Mouse (Mus musculus): ENCODE data around the gene Ipo5. TPM values are rescaled to one million over a fixed set of nuclear protein-coding genes. Genes with fewer than 3 reads are reported as not detected.
A peak's percentile ranks its signal among the peaks of the same experiment; 100 is the strongest.

Ipo5 gene
- polyA plus RNA-seq, 1 experiment = 89.4 TPM

- no peaks in the 10 kb centered on the region for H3K36me3 ChIP-seq (ENCODE audit: control insufficient read depth, insufficient read depth)
- TF ChIP-seq CEBPB (IDR thresholded peaks at IDR 0.05; ENCODE audit: low read depth) (no peak), CTCF (IDR thresholded peaks at IDR 0.05; ENCODE audit: control insufficient read depth, insufficient read depth, insufficient read length) (no peak), MYOD1 (IDR thresholded peaks at IDR 0.05; ENCODE audit: control insufficient read depth, insufficient read length, low read depth) (no peak), MAX (IDR thresholded peaks at IDR 0.05) (no peak), MYOG (IDR thresholded peaks at IDR 0.05; ENCODE audit: control insufficient read depth, extremely low read depth, insufficient read length) (no peak), FOSL1 (IDR thresholded peaks at IDR 0.05; ENCODE audit: insufficient read depth, low read length, poor library complexity, severe bottlenecking) (no peak), USF1 (IDR thresholded peaks at IDR 0.05; ENCODE audit: low read depth) (no peak)
Observed at GRCm38 (mm10) chr14:120898876-120899275, 12.1 kb upstream of the Ipo5 start.

GRCm38 (mm10) chr14:120909396-120909795 lies 1.6 kb upstream of the Ipo5 start:
- no peak for TF ChIP-seq MAX (IDR thresholded peaks at IDR 0.05)
- no peak for TF ChIP-seq USF1 (IDR thresholded peaks at IDR 0.05; ENCODE audit: low read depth)
- TF ChIP-seq MYOD1 (IDR thresholded peaks at IDR 0.05; ENCODE audit: control insufficient read depth, insufficient read length, low read depth) = no peak
- TF ChIP-seq FOSL1 (IDR thresholded peaks at IDR 0.05; ENCODE audit: insufficient read depth, low read length, poor library complexity, severe bottlenecking) = no peak
- TF ChIP-seq MYOG (IDR thresholded peaks at IDR 0.05; ENCODE audit: control insufficient read depth, extremely low read depth, insufficient read length) = no peak
- TF ChIP-seq CTCF (IDR thresholded peaks at IDR 0.05; ENCODE audit: control insufficient read depth, insufficient read depth, insufficient read length) = no peak
- no peak for TF ChIP-seq CEBPB (IDR thresholded peaks at IDR 0.05; ENCODE audit: low read depth)
- no peak overlapping the region for H3ac ChIP-seq (ENCODE audit: control insufficient read depth, insufficient read length, low read depth)
- H3K79me3 ChIP-seq (ENCODE audit: low read depth) = peaks cover 30% of the 10 kb centered on the region
- no peaks in the 10 kb centered on the region for H3K27me3 ChIP-seq (ENCODE audit: control insufficient read depth, insufficient read depth, insufficient read length)
- no peaks in the 10 kb centered on the region for H3K36me3 ChIP-seq (ENCODE audit: control insufficient read depth, insufficient read depth)
- H3K4me3 ChIP-seq (ENCODE audit: insufficient read depth, poor library complexity, severe bottlenecking) = no peak overlapping the region
- peaks cover 34% of the 10 kb centered on the region for H3K79me2 ChIP-seq (ENCODE audit: control insufficient read depth, insufficient read depth)

More at GRCm38 (mm10) chr14:120898876-120899275, 12.1 kb upstream of the Ipo5 start:
- H3K27me3 ChIP-seq (ENCODE audit: control insufficient read depth, insufficient read depth, insufficient read length) = no peaks in the 10 kb centered on the region
- H3K79me2 ChIP-seq (ENCODE audit: control insufficient read depth, insufficient read depth) = no peaks in the 10 kb centered on the region
- H3ac ChIP-seq (ENCODE audit: control insufficient read depth, insufficient read length, low read depth) = no peak overlapping the region
- no peak overlapping the region for H3K4me3 ChIP-seq (ENCODE audit: insufficient read depth, poor library complexity, severe bottlenecking)
- H3K79me3 ChIP-seq (ENCODE audit: low read depth) = no peaks in the 10 kb centered on the region

GRCm38 (mm10) chr14:120910320-120910719 lies 704 bp upstream of the Ipo5 start:
- Histone ChIP-seq H3ac (ENCODE audit: control insufficient read depth, insufficient read length, low read depth) (peak overlapping the region; percentile 47), H3K36me3 (ENCODE audit: control insufficient read depth, insufficient read depth) (peaks cover 8% of the 10 kb centered on the region), H3K79me3 (ENCODE audit: low read depth) (peaks cover 39% of the 10 kb centered on the region), H3K4me3 (ENCODE audit: insufficient read depth, poor library complexity, severe bottlenecking) (peak overlapping the region; percentile 26), H3K79me2 (ENCODE audit: control insufficient read depth, insufficient read depth) (peaks cover 43% of the 10 kb centered on the region), H3K27me3 (ENCODE audit: control insufficient read depth, insufficient read depth, insufficient read length) (no peaks in the 10 kb centered on the region)
- no peak for TF ChIP-seq CEBPB (IDR thresholded peaks at IDR 0.05; ENCODE audit: low read depth)
- peak; percentile 14 for TF ChIP-seq FOSL1 (IDR thresholded peaks at IDR 0.05; ENCODE audit: insufficient read depth, low read length, poor library complexity, severe bottlenecking)
- TF ChIP-seq MYOG (IDR thresholded peaks at IDR 0.05; ENCODE audit: control insufficient read depth, extremely low read depth, insufficient read length) = no peak

GRCm38 (mm10) chr14:120911388-120911901 lies 421 bp downstream of the Ipo5 start:
- Histone ChIP-seq H3K36me3 (ENCODE audit: control insufficient read depth, insufficient read depth) (peaks cover 18% of the 10 kb centered on the region), H3K79me2 (ENCODE audit: control insufficient read depth, insufficient read depth) (peaks cover 54% of the 10 kb centered on the region), H3K4me3 (ENCODE audit: insufficient read depth, poor library complexity, severe bottlenecking) (peak overlapping the region; percentile 74), H3K27me3 (ENCODE audit: control insufficient read depth, insufficient read depth, insufficient read length) (no peaks in the 10 kb centered on the region), H3K79me3 (ENCODE audit: low read depth) (peaks cover 50% of the 10 kb centered on the region), H3ac (ENCODE audit: control insufficient read depth, insufficient read length, low read depth) (peak overlapping the region; percentile 97)
- no peak for TF ChIP-seq CTCF (IDR thresholded peaks at IDR 0.05; ENCODE audit: control insufficient read depth, insufficient read depth, insufficient read length)
- no peak for TF ChIP-seq FOSL1 (IDR thresholded peaks at IDR 0.05; ENCODE audit: insufficient read depth, low read length, poor library complexity, severe bottlenecking)
- no peak for TF ChIP-seq MYOD1 (IDR thresholded peaks at IDR 0.05; ENCODE audit: control insufficient read depth, insufficient read length, low read depth)
- no peak for TF ChIP-seq CEBPB (IDR thresholded peaks at IDR 0.05; ENCODE audit: low read depth)
- no peak for TF ChIP-seq USF1 (IDR thresholded peaks at IDR 0.05; ENCODE audit: low read depth)
- peak; percentile 21 for TF ChIP-seq MAX (IDR thresholded peaks at IDR 0.05)
- TF ChIP-seq MYOG (IDR thresholded peaks at IDR 0.05; ENCODE audit: control insufficient read depth, extremely low read depth, insufficient read length) = no peak

GRCm38 (mm10) chr14:120912090-120912710 lies 1.2 kb downstream of the Ipo5 start:
- Histone ChIP-seq H3K27me3 (ENCODE audit: control insufficient read depth, insufficient read depth, insufficient read length) (no peaks in the 10 kb centered on the region), H3K79me3 (ENCODE audit: low read depth) (peaks cover 58% of the 10 kb centered on the region), H3K36me3 (ENCODE audit: control insufficient read depth, insufficient read depth) (peaks cover 25% of the 10 kb centered on the region), H3ac (ENCODE audit: control insufficient read depth, insufficient read length, low read depth) (no peak overlapping the region), H3K4me3 (ENCODE audit: insufficient read depth, poor library complexity, severe bottlenecking) (peak overlapping the region; percentile 74), H3K79me2 (ENCODE audit: control insufficient read depth, insufficient read depth) (peaks cover 62% of the 10 kb centered on the region)
- no peak for TF ChIP-seq MYOG (IDR thresholded peaks at IDR 0.05; ENCODE audit: control insufficient read depth, extremely low read depth, insufficient read length)
- no peak for TF ChIP-seq FOSL1 (IDR thresholded peaks at IDR 0.05; ENCODE audit: insufficient read depth, low read length, poor library complexity, severe bottlenecking)
- TF ChIP-seq MAX (IDR thresholded peaks at IDR 0.05) = no peak
- TF ChIP-seq CEBPB (IDR thresholded peaks at IDR 0.05; ENCODE audit: low read depth) = no peak

GRCm38 (mm10) chr14:120912916-120913315 lies 1.9 kb downstream of the Ipo5 start:
- peaks cover 69% of the 10 kb centered on the region for H3K79me2 ChIP-seq (ENCODE audit: control insufficient read depth, insufficient read depth)
- peaks cover 65% of the 10 kb centered on the region for H3K79me3 ChIP-seq (ENCODE audit: low read depth)
- no peak overlapping the region for H3ac ChIP-seq (ENCODE audit: control insufficient read depth, insufficient read length, low read depth)
- H3K4me3 ChIP-seq (ENCODE audit: insufficient read depth, poor library complexity, severe bottlenecking) = no peak overlapping the region
- TF ChIP-seq CTCF (IDR thresholded peaks at IDR 0.05; ENCODE audit: control insufficient read depth, insufficient read depth, insufficient read length) = no peak
- H3K36me3 ChIP-seq (ENCODE audit: control insufficient read depth, insufficient read depth) = peaks cover 30% of the 10 kb centered on the region
- no peaks in the 10 kb centered on the region for H3K27me3 ChIP-seq (ENCODE audit: control insufficient read depth, insufficient read depth, insufficient read length)
